Mouse (Mus musculus) myocyte (in vitro differentiated cells): ENCODE results near the gene Nod1. TPM values are rescaled to one million over a fixed set of nuclear protein-coding genes. Genes with fewer than 3 reads are reported as not detected.

Source experiments
- H3K27me3 ChIP-seq: one replicate; pipeline ENCODE4 v1.6.1; 2011; ENCODE audit not compliant: control insufficient read depth, insufficient read depth, insufficient read length
- H3K36me3 ChIP-seq: one replicate; pipeline ENCODE4 v1.6.1; 2011; ENCODE audit not compliant: control insufficient read depth, insufficient read depth
- H3K4me2 ChIP-seq: one replicate; pipeline ENCODE4 v1.6.1; 2011; ENCODE audit warnings: low read depth, control low read depth
- H3K4me3 ChIP-seq: one replicate; pipeline ENCODE4 v1.5.1; 2011; ENCODE audit warnings: mild to moderate bottlenecking, control low read depth, moderate library complexity
- H3K79me2 ChIP-seq: one replicate; pipeline ENCODE4 v1.6.1; 2011; ENCODE audit not compliant: control insufficient read depth, insufficient read depth
- H3ac ChIP-seq: one replicate; pipeline ENCODE4 v1.6.1; 2011; ENCODE audit not compliant: control insufficient read depth, insufficient read length
- CEBPB ChIP-seq: IDR thresholded peaks from 2 replicates; pipeline ENCODE4 v1.6.1; 2011; ENCODE audit warnings: mild to moderate bottlenecking, moderate library complexity; ENCODE audit not compliant: poor library complexity, insufficient read depth, severe bottlenecking
- E2F4 ChIP-seq: IDR thresholded peaks from one replicate; pipeline ENCODE4 v1.6.1; 2011; ENCODE audit warnings: mild to moderate bottlenecking, control low read depth, moderate library complexity; ENCODE audit not compliant: insufficient read depth
- MAX ChIP-seq: IDR thresholded peaks from one replicate; pipeline ENCODE4 v1.6.1; 2011; ENCODE audit warnings: low read depth, mild to moderate bottlenecking, control low read depth
- MYOD1 ChIP-seq, 3 experiments: IDR thresholded peaks; one replicate each; pipeline ENCODE4 v1.6.1; 2011; ENCODE audit warnings: control low read depth in 2 of 3, low read depth in 2 of 3, mild to moderate bottlenecking in 2 of 3, moderate library complexity in 1 of 3; ENCODE audit not compliant: insufficient read length in 2 of 3, control insufficient read depth in 1 of 3
- MYOG ChIP-seq, 3 experiments: IDR thresholded peaks; one replicate each; pipeline ENCODE4 v1.6.1; 2011; ENCODE audit warnings: control low read depth in 2 of 3, low read depth in 2 of 3, mild to moderate bottlenecking in 2 of 3; ENCODE audit not compliant: insufficient read length in 2 of 3, control insufficient read depth in 1 of 3, insufficient read depth in 1 of 3
- POLR2A ChIP-seq: IDR thresholded peaks from one replicate; pipeline ENCODE4 v1.6.1; 2011; ENCODE audit warnings: low read depth, mild to moderate bottlenecking, control low read depth, moderate library complexity; ENCODE audit not compliant: insufficient read length
- POLR2AphosphoS2 ChIP-seq: IDR thresholded peaks from one replicate; pipeline ENCODE4 v1.6.1; 2011; ENCODE audit warnings: low read depth, control low read depth; ENCODE audit not compliant: insufficient read length
- REST ChIP-seq: IDR thresholded peaks from one replicate; pipeline ENCODE4 v1.6.1; 2011; ENCODE audit warnings: mild to moderate bottlenecking, control low read depth, moderate library complexity; ENCODE audit not compliant: insufficient read depth, insufficient read length
- SRF ChIP-seq: IDR thresholded peaks from one replicate; pipeline ENCODE4 v1.6.1; 2011; ENCODE audit warnings: low read depth; ENCODE audit not compliant: control insufficient read depth, insufficient read length
- TCF12 ChIP-seq: IDR thresholded peaks from one replicate; pipeline ENCODE4 v1.6.1; 2011; ENCODE audit warnings: mild to moderate bottlenecking, control low read depth; ENCODE audit not compliant: poor library complexity, insufficient read depth, severe bottlenecking
- TCF3 ChIP-seq: IDR thresholded peaks from one replicate; pipeline ENCODE4 v1.6.1; 2011; ENCODE audit warnings: low read depth, control low read depth; ENCODE audit not compliant: insufficient read length
- USF1 ChIP-seq: IDR thresholded peaks from one replicate; pipeline ENCODE4 v1.6.1; 2011; ENCODE audit warnings: low read depth, mild to moderate bottlenecking, control low read depth, moderate library complexity
- polyA plus RNA-seq: library from polyadenylated mRNA; unstranded; fragments of >200 nt; fragmentation: generic; extraction: Trizol; gene quantifications from one replicate; pipeline ENCODE4 v1.2.1, GENCODE M21; 2012; ENCODE audit warnings: missing spikeins

The Nod1 gene
- 1.5 TPM for polyA plus RNA-seq

DNA sequence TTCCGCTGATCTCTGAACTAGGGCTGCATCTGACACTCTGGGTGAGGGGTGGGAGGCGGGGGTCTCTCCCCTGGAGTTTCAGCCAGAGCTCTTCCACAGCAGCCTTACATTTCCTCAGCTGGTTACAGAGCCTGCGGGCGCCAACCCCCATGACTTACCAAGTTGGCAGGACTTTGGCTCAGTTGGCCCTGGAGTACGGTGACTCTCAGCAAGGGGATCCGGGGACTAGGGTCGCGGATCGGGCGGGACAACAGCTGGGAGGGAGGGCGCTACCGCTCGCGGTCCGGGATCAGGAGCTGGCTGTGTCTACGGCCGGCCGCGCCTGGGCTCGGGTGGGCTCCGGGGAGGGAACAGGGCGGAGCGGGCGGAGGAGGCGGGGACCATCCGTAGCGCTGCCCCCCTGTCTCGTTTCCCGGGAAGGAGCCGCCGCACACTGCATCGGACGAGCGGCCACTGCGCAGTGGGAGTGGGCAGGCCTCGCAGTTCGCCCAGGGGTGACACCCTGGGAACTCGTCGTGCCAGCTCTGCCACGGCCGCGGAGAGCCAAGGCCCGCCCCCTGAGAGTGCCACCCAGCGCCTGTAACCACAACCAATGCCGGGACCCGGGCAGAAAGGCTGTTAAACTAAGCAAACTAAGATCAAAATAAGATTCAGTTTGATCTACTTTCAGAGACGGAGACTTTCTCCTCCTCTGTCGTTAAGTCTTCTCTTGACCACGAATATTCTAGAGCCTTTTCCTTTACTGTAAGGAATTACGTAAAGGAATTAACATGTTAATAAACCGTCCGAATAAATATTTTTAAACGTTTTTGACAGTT, at the start of gene Nod1:
TSS of gene Nod1 (minus strand) at position 502 of the 818 bp plus-strand sequence.
- TF ChIP-seq POLR2A (peak; percentile 79), POLR2AphosphoS2 (peak; percentile 52), MAX (no peak), USF1 (no peak), TCF12 (no peak), E2F4 (no peak), MYOG (IDR thresholded peaks at IDR 0.05; ENCODE audit: control insufficient read depth in 1 of 3, insufficient read depth in 1 of 3, insufficient read length in 2 of 3, low read depth in 2 of 3) (peak in 2 of 3 experiments; percentile 69 to 74), SRF (no peak), MYOD1 (IDR thresholded peaks at IDR 0.05; ENCODE audit: control insufficient read depth in 1 of 3, insufficient read length in 2 of 3, low read depth in 2 of 3) (peak in 2 of 3 experiments; percentile 30 to 70), REST (no peak), TCF3 (no peak), CEBPB (no peak)
- Histone ChIP-seq H3K36me3 (no peaks in the 10 kb centered on the region), H3K79me2 (no peaks in the 10 kb centered on the region), H3K4me3 (peak within 1 kb of the TSS; percentile 31), H3K27me3 (no peaks in the 10 kb centered on the region), H3K4me2 (peak within 1 kb of the TSS; percentile 76), H3ac (peak within 1 kb of the TSS; percentile 26)

DNA sequence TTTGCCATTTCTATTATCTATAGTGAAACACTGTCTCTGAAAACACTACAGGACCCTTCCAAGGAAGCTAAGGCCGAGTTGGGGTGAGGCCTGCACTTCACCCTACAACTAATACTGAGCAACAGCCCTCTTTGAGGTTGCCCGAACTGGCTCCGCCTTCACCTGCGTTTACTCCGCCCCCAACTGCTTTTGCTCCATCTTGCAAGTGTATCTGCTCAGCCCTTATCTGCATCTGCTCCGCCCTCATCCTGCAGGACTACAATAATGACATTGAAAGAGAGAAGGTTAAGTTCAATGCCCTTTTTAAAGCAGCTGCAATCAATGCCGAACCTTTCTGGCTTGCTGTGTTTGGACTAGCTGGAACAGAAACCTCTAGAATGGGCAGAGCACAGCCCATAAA, 49.4 kb upstream of the Nod1 start:
- Histone ChIP-seq H3ac (no peak overlapping the region), H3K79me2 (no peaks in the 10 kb centered on the region), H3K4me3 (no peak overlapping the region), H3K4me2 (no peak overlapping the region), H3K27me3 (no peaks in the 10 kb centered on the region), H3K36me3 (no peaks in the 10 kb centered on the region)
- TF ChIP-seq TCF3 (no peak), MYOD1 (IDR thresholded peaks at IDR 0.05; ENCODE audit: control insufficient read depth in 1 of 3, insufficient read length in 2 of 3, low read depth in 2 of 3) (no peak), E2F4 (no peak), SRF (no peak), MYOG (IDR thresholded peaks at IDR 0.05; ENCODE audit: control insufficient read depth in 1 of 3, insufficient read depth in 1 of 3, insufficient read length in 2 of 3, low read depth in 2 of 3) (no peak), REST (no peak), POLR2A (no peak), TCF12 (no peak), POLR2AphosphoS2 (no peak), CEBPB (no peak), USF1 (no peak), MAX (no peak)

GRCm38 (mm10) chr6:55018417-55018816, 46.0 kb upstream of the Nod1 start:
- Histone ChIP-seq H3ac (no peak overlapping the region), H3K4me3 (no peak overlapping the region), H3K36me3 (no peaks in the 10 kb centered on the region), H3K27me3 (no peaks in the 10 kb centered on the region), H3K4me2 (no peak overlapping the region), H3K79me2 (no peaks in the 10 kb centered on the region)
- TF ChIP-seq MAX (no peak), POLR2A (no peak), MYOD1 (IDR thresholded peaks at IDR 0.05; ENCODE audit: control insufficient read depth in 1 of 3, insufficient read length in 2 of 3, low read depth in 2 of 3) (no peak), USF1 (no peak), POLR2AphosphoS2 (no peak), CEBPB (no peak), TCF3 (no peak), SRF (no peak), E2F4 (no peak), TCF12 (no peak), REST (no peak), MYOG (IDR thresholded peaks at IDR 0.05; ENCODE audit: control insufficient read depth in 1 of 3, insufficient read depth in 1 of 3, insufficient read length in 2 of 3, low read depth in 2 of 3) (no peak)

GRCm38 (mm10) chr6:55016710-55017583, 44.5 kb upstream of the Nod1 start:
- Histone ChIP-seq H3K27me3 (no peaks in the 10 kb centered on the region), H3K36me3 (no peaks in the 10 kb centered on the region), H3K4me2 (peak overlapping the region; percentile 63), H3ac (no peak overlapping the region), H3K4me3 (no peak overlapping the region), H3K79me2 (no peaks in the 10 kb centered on the region)
- TF ChIP-seq MYOG (IDR thresholded peaks at IDR 0.05; ENCODE audit: control insufficient read depth in 1 of 3, insufficient read depth in 1 of 3, insufficient read length in 2 of 3, low read depth in 2 of 3) (no peak), POLR2AphosphoS2 (no peak), POLR2A (no peak)
